Comparison of ENCODE assay signal across 14 mouse cellular contexts in the genomic region with DNA sequence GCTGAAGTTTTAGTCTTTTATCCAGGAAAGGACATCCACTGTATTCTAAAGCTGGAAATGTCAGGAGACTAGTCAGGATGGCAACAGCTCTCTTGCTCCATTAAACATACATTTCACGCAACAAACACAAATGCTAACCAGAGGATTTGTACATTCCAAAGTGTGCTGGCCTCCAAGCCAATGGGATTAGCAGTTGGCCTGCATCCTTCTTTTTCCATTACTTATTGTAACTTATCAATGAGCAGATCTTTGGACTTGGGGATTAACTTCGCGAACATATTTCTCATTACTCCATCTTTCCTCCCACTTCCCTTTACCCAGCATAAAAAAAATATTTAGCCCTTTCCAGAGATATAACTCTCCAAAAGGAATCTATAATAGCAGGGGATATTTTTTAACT.
DNase-seq lines count a peak whose midpoint lies in the region.
"Had no signal": no experiment of that assay in that cellular context is flagged by ENCODE, and none has a peak within 500 bp of the region (broad histone marks: within the 10 kb centered on the region; RNA-seq: fewer than 3 reads in every experiment).

No protein-coding gene starts in this region.

- DNase-seq in fat pad, adult 2 months (ENCODE audit: extremely low read depth, low read depth, low spot score), result peak; percentile 72
- DNase-seq in gonadal fat pad, adult 2 months (ENCODE audit: low read depth), result peak; percentile 70
- no peak for DNase-seq in spleen, postnatal 4 days (ENCODE audit: low spot score in 2 of 2)
- DNase-seq in left cerebral cortex, postnatal 4 days, result no peak
- DNase-seq: adrenal gland, adult 2 months; adrenal gland, adult 8-10 months; adrenal gland, postnatal 10 days; adrenal gland, postnatal 14 days; adrenal gland, postnatal 25 days; adrenal gland, postnatal 36 days; B cell, adult 2 months; cerebellum, adult 11 months; cerebellum, adult 11-12 months; cerebellum, adult 18-20 months had no signal

- intact Hi-C loops in left cerebral cortex, postnatal 4 days (cut with DNase I), result no loop called here

Comparison
In these comparisons a context has a peak if more than half of its experiments do, and no peak if none do; other contexts are left out.
1. DNase-seq: peak in fat pad, adult 2 months (single experiment) and gonadal fat pad, adult 2 months (single experiment); none in spleen, postnatal 4 days (0 of 2) and left cerebral cortex, postnatal 4 days (single experiment).